Mouse (Mus musculus): ENCODE measurements around the gene Fam47c. TPM values are rescaled to one million over a fixed set of nuclear protein-coding genes. Genes with fewer than 3 reads are reported as not detected.

The Fam47c gene
- not detected in 2 replicates for total RNA-seq (2012; rRNA removed)
- not detected for polyA plus RNA-seq (2012; ENCODE audit: insufficient read depth in 1 of 2, insufficient read length in 2 of 2, low read depth in 1 of 2, low replicate concordance in 2 of 2, missing spikeins in 1 of 2)

GRCm38 (mm10) chrX:78737463-78737862 is at the start of gene Fam47c:
Fam47c (plus strand) TSS chrX:78737763.
- no peak within 1 kb of the TSS for H3K9ac ChIP-seq (ENCODE audit: control insufficient read depth, low read depth, low read length, poor library complexity, severe bottlenecking)
- no peaks in the 10 kb centered on the region for H3K27me3 ChIP-seq (ENCODE audit: control insufficient read depth in 1 of 2, insufficient read depth in 2 of 2, low read length in 2 of 2)
- no peaks in the 10 kb centered on the region for H3K79me2 ChIP-seq (ENCODE audit: control insufficient read depth, insufficient read depth, low read length, poor library complexity)
- no peaks in the 10 kb centered on the region for H3K4me1 ChIP-seq (ENCODE audit: control insufficient read depth in 1 of 2, insufficient read depth in 2 of 2, low read length in 2 of 2)
- H3K27ac ChIP-seq (ENCODE audit: control insufficient read depth, low read depth, low read length): no peak within 1 kb of the TSS
- no peak for DNase-seq (ENCODE audit: low read depth, low spot score)
- H3K4me3 ChIP-seq (ENCODE audit: control insufficient read depth in 1 of 2, insufficient read depth in 1 of 2, low read depth in 2 of 2, low read length in 2 of 2): no peak within 1 kb of the TSS
- H3K9me3 ChIP-seq (replicated peaks; ENCODE audit: insufficient read depth, low read length): no peaks in the 10 kb centered on the region
- no peaks in the 10 kb centered on the region for H3K36me3 ChIP-seq (ENCODE audit: control insufficient read depth in 1 of 2, insufficient read depth in 2 of 2, low read length in 2 of 2)
- TF ChIP-seq GABPA (IDR thresholded peaks at IDR 0.05; ENCODE audit: low read depth, low read length): no peak
- TF ChIP-seq POLR2A (IDR thresholded peaks at IDR 0.05; ENCODE audit: control insufficient read depth in 1 of 2, insufficient read depth in 1 of 2, low read depth in 1 of 2, low read length in 2 of 2, poor library complexity in 1 of 2): no peak
- TF ChIP-seq GATA1 (IDR thresholded peaks at IDR 0.05; ENCODE audit: low read depth, low read length): no peak

GRCm38 (mm10) chrX:78769408-78769807 is 31.8 kb downstream of the Fam47c start:
- H3K9me3 ChIP-seq (replicated peaks; ENCODE audit: insufficient read depth, low read length): no peaks in the 10 kb centered on the region
- no peaks in the 10 kb centered on the region for H3K36me3 ChIP-seq (ENCODE audit: control insufficient read depth in 1 of 2, insufficient read depth in 2 of 2, low read length in 2 of 2)
- no peak overlapping the region for H3K9ac ChIP-seq (ENCODE audit: control insufficient read depth, low read depth, low read length, poor library complexity, severe bottlenecking)
- no peaks in the 10 kb centered on the region for H3K27me3 ChIP-seq (ENCODE audit: control insufficient read depth in 1 of 2, insufficient read depth in 2 of 2, low read length in 2 of 2)
- no peaks in the 10 kb centered on the region for H3K79me2 ChIP-seq (ENCODE audit: control insufficient read depth, insufficient read depth, low read length, poor library complexity)
- TF ChIP-seq ZKSCAN1 (IDR thresholded peaks at IDR 0.05; ENCODE audit: low read depth, low read length) (no peak), POLR2A (IDR thresholded peaks at IDR 0.05; ENCODE audit: control insufficient read depth in 1 of 2, insufficient read depth in 1 of 2, low read depth in 1 of 2, low read length in 2 of 2, poor library complexity in 1 of 2) (no peak), CTCF (IDR thresholded peaks at IDR 0.05 in 2 of 3, conservative IDR thresholded peaks at IDR 0.05 in 1 of 3; ENCODE audit: control insufficient read depth in 1 of 3, insufficient read depth in 1 of 3, low read depth in 2 of 3, low read length in 3 of 3, poor library complexity in 1 of 3, severe bottlenecking in 1 of 3) (no peak)
- no peak for DNase-seq (ENCODE audit: low read depth, low spot score)
- H3K4me1 ChIP-seq (ENCODE audit: control insufficient read depth in 1 of 2, insufficient read depth in 2 of 2, low read length in 2 of 2): no peaks in the 10 kb centered on the region
- no peak overlapping the region for H3K4me3 ChIP-seq (ENCODE audit: control insufficient read depth in 1 of 2, insufficient read depth in 1 of 2, low read depth in 2 of 2, low read length in 2 of 2)
- no peak overlapping the region for H3K27ac ChIP-seq (ENCODE audit: control insufficient read depth, low read depth, low read length)

- Histone ChIP-seq H3K27me3 (ENCODE audit: control insufficient read depth in 1 of 2, insufficient read depth in 2 of 2, low read length in 2 of 2) (no peaks in the 10 kb centered on the region), H3K27ac (ENCODE audit: control insufficient read depth, low read depth, low read length) (no peak overlapping the region), H3K4me1 (ENCODE audit: control insufficient read depth in 1 of 2, insufficient read depth in 2 of 2, low read length in 2 of 2) (no peaks in the 10 kb centered on the region), H3K9me3 (replicated peaks; ENCODE audit: insufficient read depth, low read length) (no peaks in the 10 kb centered on the region), H3K4me3 (ENCODE audit: control insufficient read depth in 1 of 2, insufficient read depth in 1 of 2, low read depth in 2 of 2, low read length in 2 of 2) (no peak overlapping the region), H3K36me3 (ENCODE audit: control insufficient read depth in 1 of 2, insufficient read depth in 2 of 2, low read length in 2 of 2) (no peaks in the 10 kb centered on the region), H3K9ac (ENCODE audit: control insufficient read depth, low read depth, low read length, poor library complexity, severe bottlenecking) (no peak overlapping the region), H3K79me2 (ENCODE audit: control insufficient read depth, insufficient read depth, low read length, poor library complexity) (no peaks in the 10 kb centered on the region)
- TF ChIP-seq NELFE (IDR thresholded peaks at IDR 0.05; ENCODE audit: low read depth, low read length) (no peak), MXI1 (IDR thresholded peaks at IDR 0.05; ENCODE audit: low read depth, low read length) (no peak), TCF12 (IDR thresholded peaks at IDR 0.05; ENCODE audit: low read depth, low read length) (no peak), POLR2AphosphoS5 (IDR thresholded peaks at IDR 0.05; ENCODE audit: borderline replicate concordance, low read depth, low read length) (no peak), CHD2 (IDR thresholded peaks at IDR 0.05; ENCODE audit: low read length) (no peak), SMC3 (IDR thresholded peaks at IDR 0.05; ENCODE audit: low read depth, low read length) (no peak), MAZ (IDR thresholded peaks at IDR 0.05; ENCODE audit: low read depth, low read length) (no peak), GABPA (IDR thresholded peaks at IDR 0.05; ENCODE audit: low read depth, low read length) (no peak), USF2 (IDR thresholded peaks at IDR 0.05; ENCODE audit: borderline replicate concordance in 1 of 2, insufficient read depth in 1 of 2, low read depth in 1 of 2, low read length in 2 of 2) (no peak), POLR2AphosphoS2 (IDR thresholded peaks at IDR 0.05; ENCODE audit: low read length) (no peak), ETS1 (IDR thresholded peaks at IDR 0.05; ENCODE audit: low read depth, low read length) (no peak), KAT2A (conservative IDR thresholded peaks at IDR 0.05; ENCODE audit: low read depth, low read length) (no peak), TAL1 (IDR thresholded peaks at IDR 0.05; ENCODE audit: low read length) (no peak), POLR2A (IDR thresholded peaks at IDR 0.05; ENCODE audit: control insufficient read depth in 1 of 2, insufficient read depth in 1 of 2, low read depth in 1 of 2, low read length in 2 of 2, poor library complexity in 1 of 2) (no peak), E2F4 (IDR thresholded peaks at IDR 0.05; ENCODE audit: borderline replicate concordance, low read depth, low read length) (no peak), RCOR1 (IDR thresholded peaks at IDR 0.05; ENCODE audit: low read depth, low read length) (no peak), RAD21 (IDR thresholded peaks at IDR 0.05; ENCODE audit: low read depth, low read length) (no peak)
- DNase-seq (ENCODE audit: low read depth, low spot score): no peak
These were observed 39.5 kb downstream of the Fam47c start for GRCm38 (mm10) chrX:78777078-78777477.
